Mouse (Mus musculus) kidney, postnatal 4 days (tissue): Measurements from ENCODE around the gene Pfkfb2.

Source experiments
- DNase-seq, 2 experiments: peaks; one replicate each; pipeline ENCODE4 v3.0.0; 2021; ENCODE audit warnings: mixed read lengths in 2 of 2

The Pfkfb2 gene

GRCm38 (mm10) chr1:130737411-130737881 is 8.4 kb upstream of the Pfkfb2 start:
- DNase-seq, result peak in 1 of 2 experiments; percentile 4

- DNase-seq, result no peak
Measured at GRCm38 (mm10) chr1:130734852-130735251, 5.8 kb upstream of the Pfkfb2 start.

- peak; percentile 7 to 26 for DNase-seq
Measured at GRCm38 (mm10) chr1:130734452-130734851, 5.4 kb upstream of the Pfkfb2 start.

GRCm38 (mm10) chr1:130733671-130734070 is 4.6 kb upstream of the Pfkfb2 start:
- DNase-seq, result peak; percentile 55 to 74

GRCm38 (mm10) chr1:130732706-130733658 is 3.9 kb upstream of the Pfkfb2 start:
- DNase-seq, result no peak

GRCm38 (mm10) chr1:130731741-130732337 is 2.8 kb upstream of the Pfkfb2 start, which contains the start of gene AA986860:
AA986860 (plus strand) TSS chr1:130731976.
- peak; percentile 47 to 65 for DNase-seq

- no peak for DNase-seq
Measured at GRCm38 (mm10) chr1:130728708-130729107, 345 bp downstream of the Pfkfb2 start.

- no peak for DNase-seq
Measured at GRCm38 (mm10) chr1:130728070-130728469, 983 bp downstream of the Pfkfb2 start.

- no peak for DNase-seq
Measured at GRCm38 (mm10) chr1:130726396-130726795, 2.7 kb downstream of the Pfkfb2 start.

GRCm38 (mm10) chr1:130724206-130724605 is 4.8 kb downstream of the Pfkfb2 start:
- DNase-seq, result no peak

GRCm38 (mm10) chr1:130717291-130717871 is 11.7 kb downstream of the Pfkfb2 start, which contains the start of gene Yod1:
Yod1 (plus strand) TSS chr1:130717327.
- DNase-seq, result peak; percentile 94 to 96

GRCm38 (mm10) chr1:130716513-130717290 is 12.4 kb downstream of the Pfkfb2 start:
- peak; percentile 59 to 75 for DNase-seq

- peak in 1 of 2 experiments; percentile 61 for DNase-seq
Measured at GRCm38 (mm10) chr1:130716218-130716512, 12.9 kb downstream of the Pfkfb2 start.

- DNase-seq, result peak; percentile 93 to 96
Measured at GRCm38 (mm10) chr1:130715561-130716217, 13.4 kb downstream of the Pfkfb2 start, which contains the start of gene Gm29427. Gm29427 (minus strand) TSS chr1:130715799.

GRCm38 (mm10) chr1:130714046-130714445 is 15.0 kb downstream of the Pfkfb2 start:
- DNase-seq, result no peak

GRCm38 (mm10) chr1:130710283-130711080 is 18.6 kb downstream of the Pfkfb2 start:
- DNase-seq, result no peak

GRCm38 (mm10) chr1:130703613-130704012 is 25.4 kb downstream of the Pfkfb2 start:
- no peak for DNase-seq

GRCm38 (mm10) chr1:130701976-130702375 is 27.1 kb downstream of the Pfkfb2 start:
- no peak for DNase-seq

- DNase-seq, result no peak
Measured at GRCm38 (mm10) chr1:130699937-130700633, 29.0 kb downstream of the Pfkfb2 start.

- DNase-seq, result no peak
Measured at GRCm38 (mm10) chr1:130698601-130699000, 30.5 kb downstream of the Pfkfb2 start.
